Mouse (Mus musculus): ENCODE data around the gene Dnmbp.
"Not testable (repeated sequence)": the region's sequence is repeated elsewhere in the genome, so short reads cannot be mapped to it uniquely, and the experiment has no call there.

Dnmbp gene

GRCm38 (mm10) chr19:43939769-43940689, at the start of gene Dnmbp:
Dnmbp (minus strand) TSS chr19:43940191.
- DNase-seq, result peak; percentile 81

- DNase-seq, result no peak
Measured at GRCm38 (mm10) chr19:43986069-43986794, 46.2 kb upstream of the Dnmbp start, which contains the start of gene Cpn1. Cpn1 (minus strand) TSS chr19:43986556.

- no peak for DNase-seq
Measured at GRCm38 (mm10) chr19:43981992-43982391, 42.0 kb upstream of the Dnmbp start.

GRCm38 (mm10) chr19:43980711-43981110, 40.7 kb upstream of the Dnmbp start:
- no peak for DNase-seq

GRCm38 (mm10) chr19:43977799-43978198, 37.8 kb upstream of the Dnmbp start:
- no peak for DNase-seq

- no peak for DNase-seq
Measured at GRCm38 (mm10) chr19:43976661-43977060, 36.7 kb upstream of the Dnmbp start.

GRCm38 (mm10) chr19:43974221-43974620, 34.2 kb upstream of the Dnmbp start:
- DNase-seq, result no peak

- no peak for DNase-seq
Measured at GRCm38 (mm10) chr19:43973711-43974110, 33.7 kb upstream of the Dnmbp start.

GRCm38 (mm10) chr19:43972129-43972528, 32.1 kb upstream of the Dnmbp start:
- no peak for DNase-seq

GRCm38 (mm10) chr19:43968436-43969026, 28.5 kb upstream of the Dnmbp start:
- DNase-seq, result no peak

GRCm38 (mm10) chr19:43966481-43966880, 26.5 kb upstream of the Dnmbp start:
- DNase-seq, result no peak

GRCm38 (mm10) chr19:43965496-43966085, 25.6 kb upstream of the Dnmbp start:
- DNase-seq, result no peak

GRCm38 (mm10) chr19:43962795-43963194, 22.8 kb upstream of the Dnmbp start:
- DNase-seq, result no peak

GRCm38 (mm10) chr19:43961185-43961584, 21.2 kb upstream of the Dnmbp start:
- DNase-seq, result no peak

GRCm38 (mm10) chr19:43960014-43960413, 20.0 kb upstream of the Dnmbp start:
- no peak for DNase-seq

GRCm38 (mm10) chr19:43959162-43959561, 19.2 kb upstream of the Dnmbp start:
- DNase-seq, result peak; percentile 55

- DNase-seq, result no peak
Measured at GRCm38 (mm10) chr19:43957881-43958280, 17.9 kb upstream of the Dnmbp start.

- no peak for DNase-seq
Measured at GRCm38 (mm10) chr19:43957402-43957801, 17.4 kb upstream of the Dnmbp start.

GRCm38 (mm10) chr19:43955266-43955665, 15.3 kb upstream of the Dnmbp start:
- no peak for DNase-seq

GRCm38 (mm10) chr19:43954864-43955263, 14.9 kb upstream of the Dnmbp start:
- DNase-seq, result no peak

GRCm38 (mm10) chr19:43952936-43953335, 12.9 kb upstream of the Dnmbp start:
- DNase-seq, result not testable (repeated sequence)

- DNase-seq, result no peak
Measured at GRCm38 (mm10) chr19:43949111-43949810, 9.3 kb upstream of the Dnmbp start.

Measured in cerebellum, adult 8-10 months (tissue).